Mouse (Mus musculus) small intestine, adult 2 months (tissue): ENCODE measurements at regions not wholly inside any gene's neighbourhood (a gene's known extent, or its start where the extent isn't known, plus 50 kb on each side); places are given as distances from the start of the nearest gene placed in this dataset.

Experiments
- CTCF ChIP-seq: fragments of 200-500 bp; IDR thresholded peaks from 2 replicates; pipeline ENCODE4 v1.5.1; 2012; ENCODE audit warnings: low read depth, mild to moderate bottlenecking, control low read depth, inconsistent platforms, low read length, moderate library complexity, mixed read lengths; ENCODE audit not compliant: insufficient replicate concordance, insufficient read length; ENCODE audit errors: extremely low read depth
- POLR2A ChIP-seq: fragments of 200-500 bp; IDR thresholded peaks from 2 replicates; pipeline ENCODE4 v1.6.1; 2012; ENCODE audit warnings: low read depth, mild to moderate bottlenecking, control low read depth, inconsistent platforms, low read length, moderate library complexity

GRCm38 (mm10) chr2:30703308-30703707 is 100.2 kb downstream of the 1700001O22Rik start:
- no peak for TF ChIP-seq CTCF
- TF ChIP-seq POLR2A, result no peak
